In the genomic region with DNA sequence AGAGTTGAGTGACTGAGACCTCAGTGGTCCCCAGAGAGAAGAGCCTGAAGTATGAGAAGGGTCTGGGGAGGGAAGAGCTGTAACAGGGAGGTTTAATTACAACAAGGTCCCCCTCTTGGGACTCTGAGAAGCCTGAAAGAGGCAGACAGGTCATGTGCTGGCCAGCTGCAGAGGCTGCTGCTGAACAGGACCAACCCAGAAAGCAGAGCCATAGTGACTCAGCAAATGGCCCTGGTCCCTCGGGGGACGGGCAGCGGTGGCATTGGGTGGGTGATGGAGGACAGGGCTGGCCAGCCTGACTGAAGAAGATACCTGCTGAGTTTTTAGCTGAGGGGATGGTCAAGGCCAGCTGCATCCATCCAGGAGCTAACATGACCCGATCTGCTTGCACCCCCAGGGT, we compare ENCODE assay signal across 14 mouse cellular contexts. TPM values are rescaled to one million over a fixed set of nuclear protein-coding genes. Genes with fewer than 3 reads are reported as not detected.
DNase-seq lines count a peak whose midpoint lies in the region; ATAC-seq and TF ChIP-seq lines count a peak whose summit lies in the region.
"Had no signal": no experiment of that assay in that cellular context is flagged by ENCODE, and none has a peak within 500 bp of the region (broad histone marks: within the 10 kb centered on the region; RNA-seq: fewer than 3 reads in every experiment).

No protein-coding gene starts in this region.

- no peak overlapping the region for H3K4me2 ChIP-seq in lung, embryonic 16.5 days (ENCODE audit: low read depth, low read length)
- H3K4me2 ChIP-seq: hindbrain, embryonic 13.5 days; midbrain, embryonic 11.5 days; neural tube, embryonic 12.5 days had no signal

- H3K9ac ChIP-seq in lung, embryonic 16.5 days (ENCODE audit: low read length): no peak overlapping the region
- H3K9ac ChIP-seq: hindbrain, embryonic 13.5 days; neural tube, embryonic 12.5 days had no signal

- DNase-seq in gastrocnemius, adult 2 months: peak; percentile 80
- no peak for DNase-seq in gastrocnemius, postnatal 4 days (ENCODE audit: low spot score in 2 of 2)
- DNase-seq in lung, postnatal 25 days (ENCODE audit: low spot score): no peak
- DNase-seq in MN1 (ENCODE audit: low spot score): peak; percentile 76
- DNase-seq in heart, postnatal 36 days: peak; percentile 47 to 62
- no peak for DNase-seq in thymus, postnatal 36 days
- DNase-seq in cerebellum, adult 18-20 months: no peak
- DNase-seq: kidney, adult 9 months; retina, postnatal 1 day had no signal

- 78% methylated on average over 4 of the region's 4 CpGs for WGBS in lung, embryonic 16.5 days

- H3K9me3 ChIP-seq in lung, embryonic 16.5 days (ENCODE audit: control insufficient read depth, low read length): no peaks in the 10 kb centered on the region
- H3K9me3 ChIP-seq: hindbrain, embryonic 13.5 days; neural tube, embryonic 12.5 days had no signal

- peak overlapping the region; percentile 45; the same call in 1 of the 2 replicates for H3K4me3 ChIP-seq in gastrocnemius, adult 2 months
- H3K4me3 ChIP-seq in lung, embryonic 16.5 days (ENCODE audit: low read length): no peak overlapping the region
- H3K4me3 ChIP-seq: hindbrain, embryonic 13.5 days; neural tube, embryonic 12.5 days had no signal

- TF ChIP-seq CTCF in gastrocnemius, adult 2 months (IDR thresholded peaks at IDR 0.05): no peak

- ATAC-seq in lung, embryonic 16.5 days (ENCODE audit: low read depth): peak; percentile 16; the same call in 1 of the 2 replicates

- intact Hi-C loops in gastrocnemius, adult 2 months (cut with DNase I): no loop called here
- intact Hi-C loops in heart, postnatal 36 days (cut with DNase I): no loop called here

- no peaks in the 10 kb centered on the region for H3K36me3 ChIP-seq in lung, embryonic 16.5 days (ENCODE audit: control insufficient read depth, insufficient read depth, low read length)
- H3K36me3 ChIP-seq: hindbrain, embryonic 13.5 days; neural tube, embryonic 12.5 days had no signal

- no peaks in the 10 kb centered on the region for H3K4me1 ChIP-seq in lung, embryonic 16.5 days (replicated peaks; ENCODE audit: control insufficient read depth, insufficient read depth, low read length)
- H3K4me1 ChIP-seq: hindbrain, embryonic 13.5 days; neural tube, embryonic 12.5 days had no signal

- H3K27ac ChIP-seq in gastrocnemius, adult 2 months: peak overlapping the region; percentile 70
- H3K27ac ChIP-seq in lung, embryonic 16.5 days (ENCODE audit: low read length): no peak overlapping the region
- H3K27ac ChIP-seq: hindbrain, embryonic 13.5 days; neural tube, embryonic 12.5 days had no signal

- H3K27me3 ChIP-seq in lung, embryonic 16.5 days (ENCODE audit: control insufficient read depth, insufficient read depth, low read depth, low read length): no peaks in the 10 kb centered on the region
- H3K27me3 ChIP-seq: neural tube, embryonic 12.5 days had no signal

RNA-seq across cellular contexts. Expression of a gene that starts 1.4 kb away (rescaled TPM):
- 1 to 10 TPM; 3.8 to 5.6 TPM for total RNA-seq in gastrocnemius, adult 2 months (2021)
- 1 to 10 TPM; 4.5 to 4.6 TPM for total RNA-seq in gastrocnemius, postnatal 4 days (2021)
- 3.5 and 5.8 TPM in 2 replicates for polyA plus RNA-seq in lung, embryonic 16.5 days (2015; fragmentation: Nextera tagmentation; extraction: Ambion mirVana)
- 1 to 10 TPM; 4.7 to 5.5 TPM for total RNA-seq in heart, postnatal 36 days (2021)

RNA-seq across cellular contexts. Expression of a gene that starts 14.5 kb away (rescaled TPM):
- under 1 TPM in 1 of 2 experiments, not detected in 1; 0.13 TPM for total RNA-seq in gastrocnemius, adult 2 months (2021)
- under 1 TPM; 0.23 to 0.25 TPM for total RNA-seq in gastrocnemius, postnatal 4 days (2021)
- 1.9 and 3.0 TPM in 2 replicates for polyA plus RNA-seq in lung, embryonic 16.5 days (2015; fragmentation: Nextera tagmentation; extraction: Ambion mirVana)
- total RNA-seq in heart, postnatal 36 days (2021): under 1 TPM; 0.19 to 0.41 TPM

RNA-seq across cellular contexts. Expression of a gene that starts 14.9 kb away (rescaled TPM):
- total RNA-seq in gastrocnemius, adult 2 months (2021): 100 to 1,000 TPM in 1 of 2 experiments, 10 to 100 TPM in 1; 92.2 to 111 TPM
- total RNA-seq in gastrocnemius, postnatal 4 days (2021): 100 to 1,000 TPM; 109 to 135 TPM
- polyA plus RNA-seq in lung, embryonic 16.5 days (2015; fragmentation: Nextera tagmentation; extraction: Ambion mirVana): 90.8 and 93.9 TPM in 2 replicates
- 100 to 1,000 TPM; 127 to 133 TPM for total RNA-seq in heart, postnatal 36 days (2021)

RNA-seq across cellular contexts. Expression of a gene that starts 32.8 kb away (rescaled TPM):
- not detected for total RNA-seq in gastrocnemius, adult 2 months (2021)
- under 1 TPM; 0.13 to 0.66 TPM for total RNA-seq in gastrocnemius, postnatal 4 days (2021)
- 0.43 and 0.87 TPM in 2 replicates for polyA plus RNA-seq in lung, embryonic 16.5 days (2015; fragmentation: Nextera tagmentation; extraction: Ambion mirVana)
- total RNA-seq in heart, postnatal 36 days (2021): 1 to 10 TPM in 1 of 2 experiments, under 1 TPM in 1; 0.86 to 1.3 TPM
- total RNA-seq: gastrocnemius, adult 8-10 months had no signal

Comparison
In these comparisons a context has a peak if more than half of its experiments do, and no peak if none do; other contexts are left out.
1. DNase-seq: peak in gastrocnemius, adult 2 months (single experiment), MN1 (single experiment) and heart, postnatal 36 days (2 of 2); none in gastrocnemius, postnatal 4 days (0 of 2), lung, postnatal 25 days (single experiment), thymus, postnatal 36 days (0 of 2) and cerebellum, adult 18-20 months (0 of 2).